Mouse (Mus musculus): ENCODE results near the gene Tas2r119. TPM values are rescaled to one million over a fixed set of nuclear protein-coding genes. Genes with fewer than 3 reads are reported as not detected.

The Tas2r119 gene
- polyA plus RNA-seq, 1 experiment from 2014 or later, result not detected

GRCm38 (mm10) chr15:32225394-32225793 is 48.3 kb downstream of the Tas2r119 start:
- Histone ChIP-seq H3K9ac (no peak overlapping the region), H3K4me2 (no peak overlapping the region), H3K27me3 (no peaks in the 10 kb centered on the region), H3K36me3 (no peaks in the 10 kb centered on the region), H3K9me3 (replicated peaks) (no peaks in the 10 kb centered on the region), H3K4me3 (replicated peaks) (no peak overlapping the region), H3K4me1 (replicated peaks) (no peaks in the 10 kb centered on the region), H3K27ac (no peak overlapping the region)
- DNase-seq (no peak), ATAC-seq (ENCODE audit: low read depth) (no peak)
- WGBS (ENCODE audit: insufficient replicate concordance), result 68% methylated on average over 3 of the region's 3 CpGs

GRCm38 (mm10) chr15:32226381-32226780 is 49.3 kb downstream of the Tas2r119 start:
- Histone ChIP-seq H3K9me3 (replicated peaks) (no peaks in the 10 kb centered on the region), H3K4me2 (no peak overlapping the region), H3K27me3 (no peaks in the 10 kb centered on the region), H3K4me3 (replicated peaks) (no peak overlapping the region), H3K36me3 (no peaks in the 10 kb centered on the region), H3K4me1 (replicated peaks) (no peaks in the 10 kb centered on the region), H3K27ac (no peak overlapping the region), H3K9ac (no peak overlapping the region)
- DNase-seq, result no peak
- ATAC-seq (ENCODE audit: low read depth), result no peak
- WGBS (ENCODE audit: insufficient replicate concordance), result 63% methylated on average over 6 of the region's 6 CpGs

- H3K4me3 ChIP-seq (replicated peaks), result no peak overlapping the region
- H3K27me3 ChIP-seq, result no peaks in the 10 kb centered on the region
- no peak overlapping the region for H3K4me2 ChIP-seq
- no peak for DNase-seq
- no peaks in the 10 kb centered on the region for H3K36me3 ChIP-seq
- WGBS (ENCODE audit: insufficient replicate concordance), result 69% methylated on average over 7 of the region's 7 CpGs
- no peak for ATAC-seq (ENCODE audit: low read depth)
- H3K4me1 ChIP-seq (replicated peaks), result no peaks in the 10 kb centered on the region
- H3K9ac ChIP-seq, result no peak overlapping the region
- no peaks in the 10 kb centered on the region for H3K9me3 ChIP-seq (replicated peaks)
- no peak overlapping the region for H3K27ac ChIP-seq
Observed at GRCm38 (mm10) chr15:32226888-32227395, 49.9 kb downstream of the Tas2r119 start.

Other genes starting within 250 kb of the Tas2r119 start
- gene Sema5a, start 67.5 kb downstream of the Tas2r119 start, polyA plus RNA-seq (2015; fragmentation: Nextera tagmentation; extraction: Ambion mirVana), result 0.63 and 0.80 TPM in 2 replicates

All from liver, embryonic 13.5 days (tissue).